Mouse (Mus musculus) right cerebral cortex, postnatal 25 days (tissue): ENCODE measurements around the gene Prss2.
"Not testable (repeated sequence)": the region's sequence is repeated elsewhere in the genome, so short reads cannot be mapped to it uniquely, and the experiment has no call there.

Experiments used
- DNase-seq: peaks from one replicate; pipeline ENCODE4 v3.0.0; 2022

The Prss2 gene

DNA sequence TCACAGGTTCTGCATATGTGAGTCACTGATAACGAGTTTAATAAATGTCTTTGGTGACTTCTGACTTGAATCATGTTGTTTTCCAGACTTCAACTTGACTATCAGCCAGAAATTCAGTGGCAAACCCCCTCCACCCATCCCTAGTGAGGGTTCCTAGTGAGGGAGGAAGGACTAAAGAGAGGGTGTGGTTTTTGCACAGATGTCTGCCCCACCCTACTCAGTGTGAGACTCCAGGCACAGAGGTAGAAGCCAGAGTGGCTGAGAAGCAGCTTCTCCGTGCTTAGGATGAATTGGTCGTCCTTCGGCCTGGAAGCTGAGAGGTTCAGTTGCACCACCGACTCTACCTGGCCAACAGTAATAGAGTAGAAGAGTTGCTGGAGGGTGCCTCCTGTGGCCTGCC is 35.9 kb downstream of the Prss2 start:
- DNase-seq, result no peak

DNA sequence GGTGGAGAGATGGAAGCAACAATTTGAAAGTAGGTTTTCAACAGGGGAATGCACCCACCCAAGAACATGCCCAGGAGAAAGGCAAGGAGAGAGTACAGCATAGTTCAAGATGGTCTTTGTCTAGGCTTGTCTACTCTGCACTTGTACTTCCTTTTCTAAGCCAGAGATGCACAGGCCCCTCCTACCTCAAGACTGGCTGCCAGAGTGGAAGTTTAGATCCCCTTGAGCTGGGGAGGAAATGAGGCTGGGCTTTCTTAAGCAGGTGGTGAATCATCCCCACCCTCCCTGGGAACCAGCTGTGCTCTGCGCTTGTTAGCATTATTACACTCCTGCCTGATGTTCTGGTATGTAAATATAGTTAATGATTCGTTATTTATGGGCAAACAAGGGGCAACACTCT is 36.7 kb downstream of the Prss2 start:
- DNase-seq, result no peak

DNA sequence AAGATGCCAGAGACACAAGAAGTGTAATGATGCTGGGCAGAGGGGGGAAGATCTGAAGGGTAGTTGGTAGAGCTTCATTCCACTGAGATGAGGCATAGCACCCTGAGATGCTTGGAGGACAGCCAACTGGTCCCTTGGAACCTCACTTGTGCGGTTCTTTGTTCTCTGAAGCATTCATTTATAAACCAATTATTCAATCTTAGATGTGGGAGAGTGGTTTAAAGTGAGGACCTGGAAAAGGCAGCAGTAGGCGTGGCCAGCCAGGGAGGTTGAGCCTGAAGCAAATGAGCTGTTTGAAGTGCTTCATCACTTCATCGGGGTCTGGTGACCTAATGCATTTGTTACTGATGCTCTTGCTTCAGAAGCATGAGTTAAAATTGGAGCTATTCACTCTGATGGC is 37.7 kb downstream of the Prss2 start:
- no peak for DNase-seq

DNA sequence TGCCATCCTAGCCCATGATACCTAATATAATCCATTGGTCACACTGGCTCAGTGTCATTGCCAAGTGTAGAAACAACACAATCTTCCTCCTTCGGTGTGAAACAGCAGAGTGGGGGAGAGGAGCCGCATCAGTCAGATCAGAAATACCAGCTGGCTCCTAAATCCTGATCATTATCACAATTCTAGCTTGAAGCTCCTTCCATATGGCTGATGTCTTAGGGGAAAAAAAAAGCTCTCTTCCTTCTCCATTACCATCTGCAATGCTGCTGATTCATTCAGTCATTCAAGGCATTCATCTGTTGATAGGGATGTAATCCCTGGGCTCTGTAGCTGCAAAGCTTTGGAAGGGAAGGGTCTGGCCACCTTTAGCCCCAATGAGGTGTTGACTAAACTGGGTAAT is 38.7 kb downstream of the Prss2 start:
- DNase-seq, result no peak

DNA sequence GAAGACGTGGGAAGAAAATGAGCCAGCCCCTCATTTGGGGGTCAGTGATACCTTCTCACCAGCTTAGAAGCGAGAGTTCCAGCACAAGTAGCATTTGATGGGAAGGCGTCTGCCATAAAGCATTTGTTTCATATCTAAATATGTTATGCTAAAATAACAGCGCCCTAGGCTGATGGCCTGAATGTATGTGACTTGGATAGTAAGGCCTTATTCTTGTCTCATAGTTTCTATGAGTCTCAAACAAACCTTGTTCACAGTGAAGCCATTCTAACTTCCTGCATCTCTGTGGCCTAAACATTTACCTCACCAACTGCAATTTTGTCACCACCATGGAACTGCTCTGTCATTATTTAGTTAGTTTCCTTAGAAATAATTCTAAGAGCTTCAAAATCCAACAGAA is 41.0 kb downstream of the Prss2 start:
- no peak for DNase-seq

DNA sequence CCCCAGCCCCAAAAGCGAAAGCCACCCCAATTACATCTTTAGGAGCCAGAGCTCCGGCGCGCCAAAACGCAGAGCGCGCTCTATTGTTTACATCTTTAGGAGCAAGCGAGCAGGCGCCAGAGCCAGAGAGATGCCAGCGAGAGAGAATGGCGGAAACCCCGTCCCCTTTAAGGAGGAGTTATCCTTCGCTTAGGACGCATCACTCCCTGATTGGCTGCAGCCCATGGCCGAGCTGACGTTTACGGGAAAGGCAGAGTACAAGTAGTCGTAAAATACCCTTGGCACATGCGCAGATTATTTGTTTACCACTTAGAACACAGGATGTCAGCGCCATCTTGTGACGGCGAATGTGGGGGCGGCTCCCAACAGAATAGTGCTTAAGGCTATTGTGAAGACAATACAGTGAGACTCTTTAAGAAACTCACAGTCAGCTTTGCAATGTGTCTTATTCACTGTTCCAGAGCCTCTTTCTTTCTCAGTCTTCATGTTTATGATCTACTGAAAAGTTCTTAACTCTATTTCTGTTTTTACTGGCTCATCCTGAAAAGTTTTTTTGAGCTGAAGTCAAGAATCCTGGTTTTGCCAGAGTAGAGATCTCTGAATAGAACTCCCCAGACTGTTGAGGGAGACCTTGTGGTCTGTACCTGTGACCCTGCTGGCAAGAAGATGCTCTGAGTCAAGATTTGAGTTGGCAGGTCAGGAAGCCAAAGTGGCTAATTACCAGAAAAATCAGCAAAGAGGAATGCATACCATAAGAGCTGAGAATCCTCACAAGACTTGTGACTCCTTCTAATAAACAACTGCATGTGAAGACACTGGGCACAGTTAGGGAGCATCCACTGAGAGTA is 41.7 kb downstream of the Prss2 start:
- not testable (repeated sequence) for DNase-seq

DNA sequence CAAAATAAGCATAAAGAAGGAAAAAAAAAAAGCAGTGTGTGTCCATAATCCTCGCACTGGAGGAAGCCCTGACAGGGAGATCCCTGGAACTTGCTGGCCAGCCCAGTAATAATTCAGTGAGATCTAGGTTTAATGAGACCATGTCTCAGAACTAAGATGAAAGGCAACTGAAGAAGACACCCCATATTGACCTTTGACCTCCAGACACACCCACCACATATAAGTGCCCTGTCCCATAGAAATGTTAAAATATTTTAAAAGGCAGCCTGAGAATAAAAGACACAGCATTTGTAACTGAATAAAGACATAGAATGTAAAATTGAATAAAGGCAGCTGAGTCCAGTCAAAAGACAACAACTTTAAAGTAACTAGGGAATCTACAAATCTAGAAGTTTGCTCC is 43.7 kb downstream of the Prss2 start:
- no peak for DNase-seq

DNA sequence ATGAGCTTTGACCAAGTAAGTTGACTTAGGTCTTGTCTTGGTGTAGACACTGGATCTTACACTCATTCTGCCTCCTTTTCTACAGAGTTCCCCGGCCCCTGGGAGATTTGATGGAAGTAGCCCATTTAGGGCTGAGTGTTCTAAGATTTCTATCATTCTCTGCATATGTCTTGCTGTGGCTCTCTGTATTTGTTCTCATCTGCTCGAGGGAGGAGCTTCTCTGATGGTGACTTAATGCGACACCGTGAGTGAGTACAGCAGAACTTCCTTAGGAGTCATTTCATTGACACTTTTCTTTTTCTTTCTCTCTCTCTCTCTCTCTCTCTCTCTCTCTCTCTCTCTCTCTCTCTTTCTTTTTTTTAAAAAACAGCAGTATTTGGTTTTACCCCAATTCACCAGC is 45.4 kb downstream of the Prss2 start:
- no peak for DNase-seq

DNA sequence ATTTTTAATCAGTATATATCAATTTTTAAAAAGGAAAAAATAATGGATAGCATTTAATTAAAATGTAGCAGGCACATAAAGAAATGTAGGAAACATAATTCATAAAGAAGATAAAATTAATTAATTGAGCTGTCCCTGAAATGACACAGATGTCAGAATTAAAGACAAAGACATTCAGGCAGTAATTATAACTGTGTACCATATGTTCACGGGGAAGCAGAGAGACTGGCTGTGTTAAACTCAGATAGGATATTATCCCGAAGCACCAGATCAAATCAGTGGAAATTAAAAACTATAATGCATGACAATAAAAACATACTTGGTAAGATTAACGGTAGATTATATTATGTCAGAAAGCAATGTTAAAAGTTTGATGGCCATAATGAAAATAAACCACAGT is 47.5 kb downstream of the Prss2 start:
- DNase-seq, result no peak
